Mouse (Mus musculus): ENCODE data around the gene Mroh2a.

Mroh2a gene

GRCm38 (mm10) chr1:88297480-88298258, 70.9 kb downstream of the Mroh2a start:
- DNase-seq = no peak

- no peak for DNase-seq
These were observed 72.1 kb downstream of the Mroh2a start for GRCm38 (mm10) chr1:88298686-88299528.

GRCm38 (mm10) chr1:88299529-88299945, 72.8 kb downstream of the Mroh2a start:
- no peak for DNase-seq

- DNase-seq = no peak
These were observed 73.7 kb downstream of the Mroh2a start for GRCm38 (mm10) chr1:88300301-88301050.

- DNase-seq = no peak
These were observed 74.6 kb downstream of the Mroh2a start for GRCm38 (mm10) chr1:88301121-88302014.

GRCm38 (mm10) chr1:88302057-88302740, 75.4 kb downstream of the Mroh2a start:
- DNase-seq = no peak

- no peak for DNase-seq
These were observed 77.0 kb downstream of the Mroh2a start for GRCm38 (mm10) chr1:88303762-88304161.

- no peak for DNase-seq
These were observed 77.6 kb downstream of the Mroh2a start for GRCm38 (mm10) chr1:88304261-88304985.

- DNase-seq = no peak
These were observed 78.4 kb downstream of the Mroh2a start for GRCm38 (mm10) chr1:88305018-88305795.

- DNase-seq = no peak
These were observed 79.8 kb downstream of the Mroh2a start for GRCm38 (mm10) chr1:88306543-88306942.

- no peak for DNase-seq
These were observed 80.4 kb downstream of the Mroh2a start for GRCm38 (mm10) chr1:88307180-88307579.

- DNase-seq = no peak
These were observed 82.2 kb downstream of the Mroh2a start for GRCm38 (mm10) chr1:88309020-88309419.

- DNase-seq = no peak
These were observed 83.1 kb downstream of the Mroh2a start for GRCm38 (mm10) chr1:88309905-88310304.

GRCm38 (mm10) chr1:88310349-88310748, 83.6 kb downstream of the Mroh2a start:
- no peak for DNase-seq

All from lung, postnatal 10 days (tissue).